In the genomic region with DNA sequence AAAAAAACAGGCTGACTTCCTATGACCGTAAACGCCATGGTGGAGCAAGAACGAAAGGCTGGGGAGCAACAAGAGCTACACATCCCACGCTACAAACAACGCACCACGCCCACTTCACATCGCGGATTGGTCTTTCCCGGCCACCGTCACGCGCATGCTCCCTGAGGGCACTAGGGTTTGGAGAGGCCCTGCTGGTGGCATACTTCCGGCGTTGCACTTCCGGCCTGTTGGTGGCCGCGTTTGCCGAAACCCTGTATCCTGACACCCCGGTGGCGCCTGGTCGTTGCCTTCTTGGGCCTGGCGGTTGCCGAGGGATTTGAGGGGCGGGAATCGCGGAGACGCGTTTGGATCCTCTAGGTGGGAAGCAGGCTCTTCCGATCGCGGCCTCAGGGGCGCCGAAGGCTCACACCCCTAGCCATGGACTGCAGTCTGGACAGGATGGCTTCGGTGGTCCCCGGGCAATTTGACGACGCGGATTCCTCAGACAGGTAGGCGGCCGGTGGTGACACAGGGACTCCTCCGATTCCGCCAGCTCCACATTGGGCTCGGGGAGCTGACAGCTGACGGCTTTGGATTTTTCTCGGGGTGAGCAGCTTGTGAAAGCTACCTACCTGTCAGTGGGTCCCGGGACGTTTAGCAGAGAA, we compare ENCODE assay signal across 8 mouse cellular contexts. TPM values are rescaled to one million over a fixed set of nuclear protein-coding genes. Genes with fewer than 3 reads are reported as not detected.
A peak's percentile ranks its signal among the peaks of the same experiment; 100 is the strongest.
DNase-seq lines count a peak whose midpoint lies in the region; ATAC-seq lines count a peak whose summit lies in the region.

A gene (minus strand): TSS at position 26 of the 644 bp plus-strand sequence.

- H3K9ac ChIP-seq in hindbrain, embryonic 11.5 days (ENCODE audit: low read depth, low read length) = peak within 1 kb of the TSS; percentile 80

- peak; percentile 97 for ATAC-seq in hindbrain, embryonic 11.5 days (ENCODE audit: low FRiP score)

- no peaks in the 10 kb centered on the region for H3K27me3 ChIP-seq in hindbrain, embryonic 11.5 days (ENCODE audit: control insufficient read depth, insufficient read depth, low read length)

- under 1% methylated on average over 47 of the region's 47 CpGs for WGBS in hindbrain, embryonic 11.5 days

- H3K27ac ChIP-seq in hindbrain, embryonic 11.5 days (ENCODE audit: low read depth, low read length) = no peak within 1 kb of the TSS

- H3K4me3 ChIP-seq in hindbrain, embryonic 11.5 days (ENCODE audit: low read depth, low read length) = peak within 1 kb of the TSS; percentile 81

- 0 out of 2 replicates have a peak, but pooled peaks cover 2% of the 10 kb centered on the region for H3K36me3 ChIP-seq in hindbrain, embryonic 11.5 days (ENCODE audit: control insufficient read depth, insufficient read depth, low read length)

- peak within 1 kb of the TSS; percentile 85 for H3K4me2 ChIP-seq in hindbrain, embryonic 11.5 days (replicated peaks; ENCODE audit: low read depth, low read length)

- no peaks in the 10 kb centered on the region for H3K9me3 ChIP-seq in hindbrain, embryonic 11.5 days (ENCODE audit: control insufficient read depth, low read length)

- H3K4me1 ChIP-seq in hindbrain, embryonic 11.5 days (replicated peaks; ENCODE audit: control insufficient read depth, insufficient read depth, low read length) = 0 out of 2 replicates have a peak, but pooled peaks cover 5% of the 10 kb centered on the region

- DNase-seq in Muller cell, postnatal 12 days (ENCODE audit: inconsistent ontology term) = peak; percentile 99
- peak; percentile 96 for DNase-seq in cerebellum, adult 9-11 months
- DNase-seq in frontal cortex, adult 2 months (ENCODE audit: extremely low spot score in 1 of 2, low spot score in 1 of 2) = peak; percentile 91 to 98
- peak; percentile 99 for DNase-seq in hindbrain, embryonic 11.5 days (ENCODE audit: low spot score)
- peak; percentile 94 to 96 for DNase-seq in layer of hippocampus, postnatal 10 days (ENCODE audit: low spot score in 2 of 2)
- peak; percentile 98 for DNase-seq in lung, postnatal 10 days
- peak; percentile 94 for DNase-seq in ovary, postnatal 36 days (ENCODE audit: low spot score)
- peak; percentile 97 for DNase-seq in thymus, postnatal 25 days

RNA-seq across cellular contexts. Expression of the gene that starts here (rescaled TPM):
- polyA plus RNA-seq in frontal cortex, adult 2 months (2012; rRNA removed) = 1.8 and 2.1 TPM in 2 replicates
- 1.0 and 1.1 TPM in 2 replicates for polyA plus RNA-seq in hindbrain, embryonic 11.5 days (2014; fragmentation: Nextera tagmentation; extraction: Ambion mirVana)
- total RNA-seq in layer of hippocampus, postnatal 10 days (2021) = 1 to 10 TPM; 2.0 to 3.1 TPM
